Mouse (Mus musculus): ENCODE results near the gene Zmynd8.

- no peak for TF ChIP-seq GATA1 (IDR thresholded peaks at IDR 0.05; ENCODE audit: borderline replicate concordance, low read length)
- no peak for TF ChIP-seq FLI1 (IDR thresholded peaks at IDR 0.05; ENCODE audit: low read length)
Observed at GRCm38 (mm10) chr2:165820073-165820472, 78.7 kb downstream of the Zmynd8 start.
